Mouse (Mus musculus): ENCODE measurements at regions not wholly inside any gene's neighbourhood (a gene's known extent, or its start where the extent isn't known, plus 50 kb on each side); places are given as distances from the start of the nearest gene placed in this dataset.

GRCm38 (mm10) chr8:67143479-67143878, 283.5 kb downstream of the Naf1 start:
- peak; percentile 28 for DNase-seq (ENCODE audit: low spot score)

DNA sequence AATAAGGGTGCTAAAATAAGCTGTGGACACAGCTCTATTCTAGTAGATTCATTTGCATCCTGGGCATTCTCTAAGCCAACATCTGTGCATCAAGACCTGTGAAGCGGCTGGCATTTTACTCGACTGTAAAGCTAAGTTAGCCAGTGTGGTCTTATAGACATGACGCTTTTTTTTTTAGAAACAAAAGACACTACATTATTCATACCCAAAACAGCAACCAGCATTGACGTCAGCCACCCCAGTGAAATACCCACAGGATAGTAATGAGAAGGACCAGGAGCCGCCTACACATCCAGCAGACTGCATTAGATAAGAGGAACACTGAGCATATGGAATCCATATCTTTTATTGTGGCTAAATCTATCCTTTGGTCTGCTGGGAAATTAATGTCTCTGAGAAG, 321.7 kb downstream of the Naf1 start:
- no peak for DNase-seq (ENCODE audit: low spot score)

- no peak for DNase-seq (ENCODE audit: low spot score)
Observed at GRCm38 (mm10) chr8:67199213-67199612, 324.4 kb upstream of the Nat3 start.

GRCm38 (mm10) chr8:67206064-67206463, 317.6 kb upstream of the Nat3 start:
- no peak for DNase-seq (ENCODE audit: low spot score)

DNA sequence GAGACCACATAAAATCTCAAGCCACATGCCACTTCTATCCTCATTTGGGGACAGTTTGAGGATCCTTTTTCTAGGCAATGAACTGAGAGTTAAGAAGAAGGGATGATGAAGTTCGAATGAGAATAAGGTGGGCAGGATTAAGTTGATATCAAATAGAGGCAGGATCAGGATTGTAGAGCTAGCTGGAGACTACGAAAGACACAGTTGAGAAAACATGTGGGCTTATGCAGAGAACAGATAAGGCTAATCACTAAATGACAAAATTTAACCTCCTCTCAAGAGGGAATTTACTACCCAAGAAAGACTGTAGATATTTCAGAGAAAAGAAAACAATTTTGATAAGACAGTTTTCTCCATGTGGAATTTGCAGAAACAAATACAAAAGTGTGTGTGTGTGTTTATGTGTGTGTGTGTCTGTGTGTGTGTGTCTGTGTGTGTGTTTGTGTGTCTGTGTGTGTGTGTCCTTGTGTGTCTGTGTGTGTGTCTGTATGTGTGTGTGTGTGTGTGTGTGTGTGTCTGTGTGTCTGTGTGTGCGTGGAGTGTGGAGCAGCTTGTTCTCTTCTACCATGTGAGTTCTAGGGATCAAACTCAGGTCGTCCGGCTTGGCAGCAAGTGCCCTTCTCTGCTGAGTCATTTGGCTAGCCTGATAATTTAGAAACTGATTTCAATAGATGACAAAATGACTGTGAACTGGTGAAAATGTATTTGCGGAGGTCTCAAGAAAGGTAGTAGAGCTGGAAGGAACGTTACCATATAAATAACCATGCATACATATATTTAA, 291.5 kb upstream of the Nat3 start:
- DNase-seq (ENCODE audit: low spot score) = no peak

DNA sequence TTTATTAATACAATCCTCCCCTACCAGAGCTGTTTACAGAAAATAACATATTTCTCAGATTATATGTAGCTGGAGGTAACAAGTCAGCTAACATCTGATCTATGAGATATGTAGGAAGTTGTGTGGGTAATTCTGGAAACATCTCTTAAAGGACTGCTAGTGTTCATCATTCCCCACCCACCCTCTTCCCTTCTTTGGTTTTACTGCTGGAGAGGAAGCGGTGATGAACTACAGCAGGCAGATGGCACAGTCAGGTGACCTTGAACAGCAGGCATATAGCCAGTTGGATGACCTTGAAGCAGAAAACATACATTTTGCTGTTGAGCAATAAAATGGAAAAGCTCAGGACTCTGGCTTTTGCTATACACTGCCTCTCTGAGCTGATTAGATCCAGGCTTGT, 284.7 kb upstream of the Nat3 start:
- no peak for DNase-seq (ENCODE audit: low spot score)

DNA sequence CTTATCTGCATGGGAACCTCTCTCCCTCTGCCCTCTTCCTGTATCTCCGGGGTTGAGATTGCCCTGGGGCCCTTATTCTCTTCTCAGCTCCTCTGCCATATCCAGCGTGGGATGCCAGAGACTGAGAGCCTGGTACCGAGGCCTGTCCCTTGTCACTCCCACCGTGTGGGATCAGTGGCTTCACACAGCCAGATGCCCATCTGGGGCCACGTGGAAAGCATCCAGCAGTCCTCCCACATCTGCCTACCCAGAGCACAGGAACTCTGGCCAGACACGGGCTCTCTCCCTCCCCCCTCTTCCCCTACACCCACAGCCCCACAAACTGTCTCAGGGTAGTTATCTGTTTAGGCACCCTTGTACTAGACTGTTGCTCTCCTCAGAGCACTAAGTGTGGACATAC, 244.9 kb upstream of the Nat3 start:
- no peak for DNase-seq (ENCODE audit: low spot score)

DNA sequence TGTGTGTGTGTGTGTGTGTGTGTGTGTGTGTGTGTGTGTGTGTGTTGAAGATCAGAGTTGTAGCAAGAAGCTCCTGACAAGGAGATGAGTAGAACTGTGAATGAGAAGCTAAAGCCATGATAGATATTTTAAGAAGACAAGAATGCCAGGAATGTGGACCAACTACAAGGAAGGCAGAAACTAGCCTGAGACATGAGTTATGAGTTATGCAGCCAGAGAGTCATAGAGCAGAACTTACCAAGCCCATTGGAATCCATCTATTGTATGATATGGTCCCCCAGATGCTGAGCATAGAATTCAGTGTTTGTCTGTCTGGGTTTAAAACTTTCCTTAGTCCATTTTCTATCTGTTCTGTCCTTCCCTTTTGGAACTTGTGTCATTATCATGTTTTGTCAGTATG, 244.2 kb upstream of the Nat3 start:
- DNase-seq (ENCODE audit: low spot score) = no peak

- DNase-seq (ENCODE audit: low spot score) = no peak
Observed at GRCm38 (mm10) chr8:67310494-67310893, 213.2 kb upstream of the Nat3 start.

DNA sequence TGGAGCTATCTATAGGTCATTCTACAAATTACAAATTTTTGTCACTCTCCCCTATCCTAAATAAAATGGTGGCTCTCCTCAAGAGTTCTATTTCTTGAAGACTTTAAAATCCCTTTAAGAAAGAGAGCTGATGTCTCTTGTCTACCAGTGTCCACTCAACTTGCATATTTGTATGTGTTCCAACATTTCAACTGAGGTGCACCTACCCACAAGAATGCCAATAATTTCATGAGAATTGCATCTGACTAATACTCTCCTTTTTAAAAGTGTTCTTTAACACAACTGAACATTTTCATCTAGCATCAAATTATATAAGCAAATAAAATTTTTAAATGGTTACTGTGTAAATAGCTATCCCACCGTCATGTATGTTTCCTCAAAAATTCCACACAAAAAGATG, 206.3 kb upstream of the Nat3 start:
- DNase-seq (ENCODE audit: low spot score) = no peak

- DNase-seq (ENCODE audit: low spot score) = no peak
Observed at GRCm38 (mm10) chr8:67318675-67319074, 205.0 kb upstream of the Nat3 start.

DNA sequence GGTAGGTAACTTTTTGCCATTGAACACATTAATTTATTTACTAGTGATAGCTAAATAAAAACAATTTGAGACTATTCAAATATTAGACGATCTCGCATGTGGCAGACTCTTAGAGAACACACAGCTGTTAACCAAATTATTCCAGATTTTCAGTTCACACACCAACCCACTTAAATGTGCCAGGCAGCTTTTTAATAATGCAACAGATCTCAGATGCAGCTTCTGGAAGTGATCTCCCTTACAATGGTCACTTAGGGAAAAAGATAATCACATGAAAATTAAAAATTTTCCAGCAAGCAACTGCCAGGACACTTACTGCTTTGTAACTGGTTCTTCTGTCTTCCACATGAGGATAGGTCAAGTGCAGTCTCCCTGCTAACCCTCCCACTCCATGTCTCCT, 203.1 kb upstream of the Nat3 start:
- no peak for DNase-seq (ENCODE audit: low spot score)

GRCm38 (mm10) chr8:67328439-67328838, 195.2 kb upstream of the Nat3 start:
- no peak for DNase-seq (ENCODE audit: low spot score)

DNA sequence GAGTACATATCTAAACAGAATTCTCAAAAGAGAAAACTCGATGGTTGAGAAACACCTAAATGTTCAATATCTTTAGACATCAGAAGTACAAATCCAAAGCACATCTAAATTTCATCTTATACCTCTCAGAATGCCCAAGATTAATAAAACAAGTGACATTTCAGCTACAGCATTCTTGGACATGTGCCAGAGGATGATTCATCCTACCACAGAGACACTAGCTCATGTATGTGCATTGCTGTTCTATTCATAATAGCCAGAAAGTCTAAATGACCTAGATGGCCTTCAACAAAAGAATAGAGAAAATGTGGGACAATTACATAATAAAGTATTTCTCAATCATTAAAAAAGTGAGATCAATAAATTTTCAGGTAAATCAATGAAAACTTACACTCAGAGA, 146.6 kb upstream of the Nat3 start:
- no peak for DNase-seq (ENCODE audit: low spot score)

DNA sequence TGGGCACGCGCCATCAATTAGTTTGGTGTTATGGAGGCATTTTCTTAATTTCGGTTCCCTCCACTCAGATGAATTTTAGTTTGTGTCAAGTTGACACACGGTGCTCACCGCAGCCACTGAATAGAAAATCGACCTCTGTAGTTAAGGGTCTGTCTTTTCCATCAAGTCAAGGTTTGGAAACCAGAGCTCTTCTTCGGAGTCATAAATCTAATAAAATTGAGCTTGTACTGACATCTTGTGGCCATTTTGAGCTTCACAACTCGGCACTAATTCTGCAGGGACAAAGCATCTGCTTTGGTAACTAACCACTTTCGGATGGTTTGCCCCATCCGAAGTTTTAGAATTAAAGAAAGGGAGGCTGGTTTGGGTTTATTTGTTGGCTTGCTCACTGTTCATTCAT, 117.7 kb upstream of the Nat3 start:
- DNase-seq (ENCODE audit: low spot score) = peak; percentile 81

DNA sequence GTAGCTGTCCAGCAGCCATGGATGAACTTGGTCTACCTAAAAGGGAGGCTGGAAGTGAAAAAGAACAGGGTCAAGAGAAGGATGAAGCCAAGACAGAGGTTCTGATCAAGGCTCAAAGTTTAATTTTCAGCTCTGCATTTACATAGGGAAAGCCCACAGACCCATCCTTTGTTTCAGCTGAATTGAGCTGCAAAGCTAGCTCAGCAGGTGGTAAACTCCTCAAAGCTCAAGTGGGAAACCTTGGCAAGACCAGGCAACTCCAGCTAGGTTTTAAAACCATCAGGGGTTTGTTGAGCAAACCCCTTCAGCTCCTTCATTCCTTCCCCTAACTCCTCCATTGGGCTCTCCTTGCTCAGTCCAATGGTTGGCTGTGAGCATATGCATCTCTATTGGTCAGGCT, 108.8 kb upstream of the Nat3 start:
- no peak for DNase-seq (ENCODE audit: low spot score)

- DNase-seq (ENCODE audit: low spot score) = no peak
Observed at GRCm38 (mm10) chr8:67422521-67422920, 101.1 kb upstream of the Nat3 start.
